Mouse (Mus musculus): ENCODE data around the gene Gc.

- TF ChIP-seq POLR2A (IDR thresholded peaks at IDR 0.05; ENCODE audit: extremely low read depth, insufficient read depth, low read length) (no peak), CTCF (IDR thresholded peaks at IDR 0.05; ENCODE audit: low read depth, low read length) (no peak)
These were observed 67.3 kb downstream of the Gc start for GRCm38 (mm10) chr5:89390405-89390804.

Measured in liver, adult 2 months (tissue).